Mouse (Mus musculus) gastrocnemius, adult 18-20 months (tissue): ENCODE measurements around the gene Polr2l. TPM values are rescaled to one million over a fixed set of nuclear protein-coding genes. Genes with fewer than 3 reads are reported as not detected.
A peak's percentile ranks its signal among the peaks of the same experiment; 100 is the strongest.

Experiments
- DNase-seq: peaks from one replicate; pipeline ENCODE4 v3.0.0; 2021; ENCODE audit warnings: low spot score
- total RNA-seq, 2 experiments: library from RNA; stranded (reverse); gene quantifications; 2 replicates each; pipeline ENCODE4 v1.2.3; 2021

The Polr2l gene
- total RNA-seq, 2 experiments from 2014 or later: 62.0 to 64.3 TPM

- DNase-seq: peak; percentile 64
Observed at GRCm38 (mm10) chr7:141432741-141433516, 42.0 kb downstream of the Polr2l start.

GRCm38 (mm10) chr7:141432186-141432611, 42.7 kb downstream of the Polr2l start:
- DNase-seq: no peak

- no peak for DNase-seq
Observed at GRCm38 (mm10) chr7:141431434-141432185, 43.3 kb downstream of the Polr2l start.

GRCm38 (mm10) chr7:141430585-141431240, 44.2 kb downstream of the Polr2l start:
- DNase-seq: no peak

GRCm38 (mm10) chr7:141429840-141430584, 44.9 kb downstream of the Polr2l start:
- DNase-seq: no peak

- no peak for DNase-seq
Observed at GRCm38 (mm10) chr7:141429310-141429709, 45.6 kb downstream of the Polr2l start, which contains the start of gene Cend1. TSS of gene Cend1 (minus strand) at chr7:141429491.

GRCm38 (mm10) chr7:141428701-141429100, 46.2 kb downstream of the Polr2l start:
- DNase-seq: no peak

- DNase-seq: no peak
Observed at GRCm38 (mm10) chr7:141426948-141427730, 47.8 kb downstream of the Polr2l start.

GRCm38 (mm10) chr7:141423811-141424210, 51.1 kb downstream of the Polr2l start:
- DNase-seq: no peak

Other genes with a start within 250 kb of the Polr2l start
- gene Phrf1, start 246.3 kb downstream of the Polr2l start, total RNA-seq: 10 to 100 TPM; 19.5 to 24.8 TPM
- gene Irf7, start 208.7 kb downstream of the Polr2l start, total RNA-seq: 1 to 10 TPM in 1 of 2 experiments, under 1 TPM in 1; 0.25 to 1.4 TPM
- not detected for gene Cdhr5, start 198.3 kb downstream of the Polr2l start, total RNA-seq
- gene Sct, start 196.0 kb downstream of the Polr2l start, total RNA-seq: not detected
- not detected for gene Drd4, start 183.1 kb downstream of the Polr2l start, total RNA-seq
- gene Deaf1, start 147.4 kb downstream of the Polr2l start, total RNA-seq: 10 to 100 TPM in 1 of 2 experiments, 1 to 10 TPM in 1; 8.9 to 13.2 TPM
- gene Tmem80, start 147.4 kb downstream of the Polr2l start, total RNA-seq: 10 to 100 TPM; 13.7 to 13.9 TPM
- 1 to 10 TPM; 1.1 to 2.3 TPM for gene Eps8l2, start 136.3 kb downstream of the Polr2l start, total RNA-seq
- gene Taldo1, start 82.9 kb downstream of the Polr2l start, total RNA-seq: 10 to 100 TPM; 84.5 to 85.6 TPM
- gene Gatd1, start 61.0 kb downstream of the Polr2l start, total RNA-seq: 1 to 10 TPM; 6.6 to 7.5 TPM
- gene Cend1, start 45.6 kb downstream of the Polr2l start, total RNA-seq: under 1 TPM; 0.39 to 0.47 TPM
- gene Slc25a22, start 37.2 kb downstream of the Polr2l start, total RNA-seq: 10 to 100 TPM; 18.2 to 21.3 TPM
- under 1 TPM; 0.09 to 0.14 TPM for gene Pidd1, start 31.1 kb downstream of the Polr2l start, total RNA-seq
- gene Rplp2, start 27.8 kb downstream of the Polr2l start, total RNA-seq: 100 to 1,000 TPM; 526 to 630 TPM
- gene Pnpla2, start 19.9 kb downstream of the Polr2l start, total RNA-seq: 100 to 1,000 TPM; 288 to 309 TPM
- 1 to 10 TPM; 7.2 to 8.9 TPM for gene Cracr2b, start 14.0 kb downstream of the Polr2l start, total RNA-seq
- 10 to 100 TPM; 82.6 to 90.7 TPM for gene Cd151, start 7.7 kb downstream of the Polr2l start, total RNA-seq
- 1 to 10 TPM; 6.6 to 7.1 TPM for gene Tspan4, start 108 bp upstream of the Polr2l start, total RNA-seq
- gene Chid1, start 64.7 kb upstream of the Polr2l start, total RNA-seq: 10 to 100 TPM; 11.2 to 13.1 TPM
- gene Ap2a2, start 87.0 kb upstream of the Polr2l start, total RNA-seq: 10 to 100 TPM; 51.7 to 56.6 TPM
- not detected for gene Muc6, start 180.2 kb upstream of the Polr2l start, total RNA-seq
- not detected for gene Muc2, start 215.2 kb upstream of the Polr2l start, total RNA-seq